Mouse (Mus musculus) kidney, postnatal 0 days (tissue): ENCODE data around the gene Rgs4. TPM values are rescaled to one million over a fixed set of nuclear protein-coding genes. Genes with fewer than 3 reads are reported as not detected.

ENCODE experiments used
- ATAC-seq: fragments of 200-750 bp; cut with Nextera tagmentation; replicated peaks from 2 replicates; pipeline ENCODE4 v1.8.0; 2017; ENCODE audit warnings: low read depth, moderate number of reproducible peaks, moderate TSS enrichment, moderate library complexity; ENCODE audit not compliant: low FRiP score
- DNase-seq: peaks from one replicate; pipeline ENCODE4 v3.0.0-alpha.2; 2016; ENCODE audit warnings: low spot score
- H3K27ac ChIP-seq: fragments of 300-500 bp; sonication (generic); 2 replicates; pipeline ENCODE4 v1.5.1; 2014; ENCODE audit warnings: mild to moderate bottlenecking
- H3K27me3 ChIP-seq: fragments of 300-500 bp; sonication (generic); 2 replicates; pipeline ENCODE4 v1.6.1; 2014; ENCODE audit warnings: low read length, mixed read lengths; ENCODE audit not compliant: insufficient read depth
- H3K36me3 ChIP-seq: fragments of 300-500 bp; sonication (generic); 2 replicates; pipeline ENCODE4 v1.6.1; 2014; ENCODE audit warnings: low read length, mixed read lengths; ENCODE audit not compliant: insufficient read depth
- H3K4me1 ChIP-seq: fragments of 300-500 bp; sonication (generic); replicated peaks from 2 replicates; pipeline ENCODE4 v1.6.1; 2014; ENCODE audit warnings: antibody characterized with exemption, low read length, mixed read lengths; ENCODE audit not compliant: insufficient read depth
- H3K4me2 ChIP-seq: fragments of 300-500 bp; sonication (generic); 2 replicates; pipeline ENCODE4 v1.6.1; 2014; ENCODE audit warnings: mild to moderate bottlenecking, low read length, moderate library complexity, mixed read lengths
- H3K4me3 ChIP-seq: fragments of 300-500 bp; sonication (generic); replicated peaks from 2 replicates; pipeline ENCODE4 v1.5.1; 2014; ENCODE audit warnings: low read depth, low read length
- H3K9ac ChIP-seq: fragments of 300-500 bp; sonication (generic); 2 replicates; pipeline ENCODE4 v1.6.1; 2014; ENCODE audit warnings: low read depth, low read length
- H3K9me3 ChIP-seq: fragments of 300-500 bp; sonication (generic); replicated peaks from 2 replicates; pipeline ENCODE4 v1.6.1; 2016; ENCODE audit warnings: low read length, inconsistent platforms, mixed read lengths
- CTCF ChIP-seq: IDR thresholded peaks from 2 replicates; pipeline ENCODE4 v1.5.1; 2016; ENCODE audit warnings: antibody characterized with exemption, low read depth, mild to moderate bottlenecking, moderate library complexity
- WGBS: fragments of 180-500 bp; shearing (Covaris S2); extraction: QIAGEN DNeasy Blood & Tissue Kit; methylation state at CpG from one replicate; pipeline ENCODE4 v1.1.7; 2014; 5-methylcytosine and 5-hydroxymethylcytosine counted together
- polyA plus RNA-seq: library from polyadenylated mRNA; unstranded; fragments of >200 nt; fragmentation: Nextera tagmentation; extraction: Ambion mirVana; gene quantifications from 2 replicates; pipeline ENCODE4 v1.2.1, GENCODE M21; 2015

Rgs4 gene
- 2.7 and 2.8 TPM in 2 replicates for polyA plus RNA-seq

DNA sequence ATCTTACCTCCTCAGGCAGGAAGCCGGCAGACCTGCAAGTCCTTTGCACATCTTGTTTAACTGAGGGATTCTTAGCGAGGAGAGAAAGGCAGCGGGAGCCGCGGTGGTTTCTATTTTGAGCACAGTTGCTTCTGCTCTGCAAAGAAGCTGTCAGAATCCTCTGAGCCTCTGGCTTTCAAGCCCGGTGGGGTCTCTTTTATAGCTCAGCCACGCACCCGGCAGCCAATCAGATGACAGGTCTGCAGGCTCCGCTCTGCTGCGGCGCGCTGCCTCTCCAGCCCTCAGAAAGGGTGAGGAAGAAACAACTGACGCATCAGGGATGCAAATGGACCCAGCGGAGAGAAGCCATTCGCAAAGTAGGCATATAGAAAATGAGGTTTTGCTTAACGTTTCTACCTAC is at the start of gene Rgs4:
Rgs4 (minus strand) TSS at position 170 of the 400 bp plus-strand sequence.
- no peak within 1 kb of the TSS for H3K9ac ChIP-seq
- no peak for TF ChIP-seq CTCF
- peak within 1 kb of the TSS; percentile 33 for H3K4me3 ChIP-seq
- WGBS, result under 1% methylated on average over 16 of the region's 16 CpGs
- no peaks in the 10 kb centered on the region for H3K27me3 ChIP-seq
- DNase-seq (peak; percentile 62), ATAC-seq (no peak)
- H3K36me3 ChIP-seq, result no peaks in the 10 kb centered on the region
- H3K27ac ChIP-seq, result no peak within 1 kb of the TSS
- peak within 1 kb of the TSS; percentile 56 for H3K4me2 ChIP-seq
- H3K9me3 ChIP-seq, result no peaks in the 10 kb centered on the region
- no peaks in the 10 kb centered on the region for H3K4me1 ChIP-seq

DNA sequence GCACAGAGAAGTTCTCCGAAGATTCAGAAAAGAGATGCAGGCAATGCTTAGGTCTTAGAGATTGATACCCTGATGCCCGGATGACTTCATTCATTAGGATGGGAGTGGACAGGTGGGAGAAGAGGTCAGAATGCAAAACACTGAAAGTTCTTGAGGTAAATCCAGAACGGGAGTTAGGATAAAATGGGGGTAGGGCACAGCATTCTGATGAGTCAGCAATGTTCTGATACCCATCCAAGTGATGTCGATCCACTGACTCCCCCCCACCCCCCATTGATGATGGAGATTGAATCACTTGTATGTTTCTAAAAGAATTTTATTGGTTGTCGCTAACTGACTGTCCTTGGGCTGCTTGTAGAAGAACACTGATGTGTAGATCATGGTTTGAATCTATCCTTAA is 45.0 kb upstream of the Rgs4 start:
- H3K9ac ChIP-seq, result no peak overlapping the region
- ATAC-seq (no peak), DNase-seq (no peak)
- no peak overlapping the region for H3K4me3 ChIP-seq
- no peak overlapping the region for H3K27ac ChIP-seq
- no peaks in the 10 kb centered on the region for H3K27me3 ChIP-seq
- WGBS, result 88% methylated on average over 5 of the region's 5 CpGs
- no peaks in the 10 kb centered on the region for H3K4me1 ChIP-seq
- H3K4me2 ChIP-seq, result no peak overlapping the region
- H3K36me3 ChIP-seq, result no peaks in the 10 kb centered on the region
- no peaks in the 10 kb centered on the region for H3K9me3 ChIP-seq
- TF ChIP-seq CTCF, result no peak

DNA sequence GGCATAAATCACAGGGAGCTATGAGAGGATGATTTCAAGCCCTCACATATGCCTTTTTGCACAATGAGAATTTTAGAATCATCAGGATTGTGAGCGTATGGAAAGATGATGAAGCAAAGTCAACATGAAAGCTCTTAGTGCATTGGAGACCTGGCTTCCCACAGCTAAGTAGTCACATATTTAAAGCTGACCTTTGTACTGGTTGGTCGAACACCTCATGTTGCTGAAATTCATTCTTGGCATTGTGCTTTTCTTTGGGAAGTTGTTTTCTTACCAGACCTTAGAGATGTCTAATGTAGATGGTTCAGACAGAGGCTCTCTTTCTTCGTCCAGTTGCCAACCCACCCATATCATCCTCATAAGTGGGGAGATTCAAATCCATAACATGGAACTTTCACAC is 38.5 kb upstream of the Rgs4 start:
- Histone ChIP-seq H3K9me3 (no peaks in the 10 kb centered on the region), H3K9ac (no peak overlapping the region), H3K36me3 (no peaks in the 10 kb centered on the region), H3K27ac (no peak overlapping the region), H3K4me2 (no peak overlapping the region), H3K27me3 (no peaks in the 10 kb centered on the region), H3K4me1 (no peaks in the 10 kb centered on the region), H3K4me3 (no peak overlapping the region)
- ATAC-seq (no peak), DNase-seq (no peak)
- TF ChIP-seq CTCF, result no peak
- 89% methylated on average over 3 of the region's 3 CpGs for WGBS

DNA sequence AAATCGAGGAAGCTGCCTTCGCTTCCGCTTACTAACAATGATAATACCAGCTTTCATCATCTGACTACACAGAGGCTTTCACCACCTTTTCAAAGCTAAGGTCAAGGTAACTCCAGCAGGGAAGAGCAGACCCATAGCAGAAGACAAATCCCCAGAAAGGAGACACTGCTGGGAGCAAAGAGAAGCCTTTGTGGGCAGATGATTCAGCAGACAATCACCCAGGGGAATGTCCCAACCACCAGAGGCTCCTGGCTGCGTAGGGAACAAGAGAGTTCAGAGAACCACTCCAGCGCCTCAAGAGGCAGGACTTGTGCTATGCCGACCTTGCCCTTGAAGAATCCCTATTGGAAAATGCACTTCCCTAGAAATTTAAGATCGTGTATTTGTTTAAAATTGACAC is 29.1 kb upstream of the Rgs4 start:
- Histone ChIP-seq H3K27ac (no peak overlapping the region), H3K4me1 (no peaks in the 10 kb centered on the region), H3K36me3 (no peaks in the 10 kb centered on the region), H3K27me3 (no peaks in the 10 kb centered on the region), H3K9ac (no peak overlapping the region), H3K4me2 (no peak overlapping the region), H3K9me3 (no peaks in the 10 kb centered on the region), H3K4me3 (no peak overlapping the region)
- TF ChIP-seq CTCF, result no peak
- no peak for ATAC-seq
- no peak for DNase-seq
- 75% methylated on average over 7 of the region's 7 CpGs for WGBS

DNA sequence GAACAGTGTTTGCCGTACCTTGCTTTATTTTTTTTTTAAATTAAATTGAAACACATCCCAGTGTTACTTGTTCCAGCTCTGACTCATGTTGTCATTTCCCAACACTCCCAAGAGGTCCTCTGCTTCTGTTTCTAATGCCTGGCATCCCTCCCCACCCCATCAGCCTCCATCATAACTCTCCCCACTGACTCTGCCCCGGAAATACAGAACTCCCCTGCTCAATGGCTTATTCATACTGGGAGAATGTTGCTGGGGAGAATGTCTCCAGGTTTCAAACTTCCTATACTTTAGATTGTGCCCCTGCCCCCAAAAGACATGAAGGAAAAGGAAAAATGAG is 17.1 kb upstream of the Rgs4 start:
- WGBS, result 90% methylated on average over 2 of the region's 2 CpGs
- Histone ChIP-seq H3K27me3 (no peaks in the 10 kb centered on the region), H3K9ac (no peak overlapping the region), H3K4me2 (no peak overlapping the region), H3K4me1 (no peaks in the 10 kb centered on the region), H3K9me3 (no peaks in the 10 kb centered on the region), H3K27ac (no peak overlapping the region), H3K36me3 (no peaks in the 10 kb centered on the region), H3K4me3 (no peak overlapping the region)
- ATAC-seq, result no peak
- no peak for DNase-seq
- no peak for TF ChIP-seq CTCF

DNA sequence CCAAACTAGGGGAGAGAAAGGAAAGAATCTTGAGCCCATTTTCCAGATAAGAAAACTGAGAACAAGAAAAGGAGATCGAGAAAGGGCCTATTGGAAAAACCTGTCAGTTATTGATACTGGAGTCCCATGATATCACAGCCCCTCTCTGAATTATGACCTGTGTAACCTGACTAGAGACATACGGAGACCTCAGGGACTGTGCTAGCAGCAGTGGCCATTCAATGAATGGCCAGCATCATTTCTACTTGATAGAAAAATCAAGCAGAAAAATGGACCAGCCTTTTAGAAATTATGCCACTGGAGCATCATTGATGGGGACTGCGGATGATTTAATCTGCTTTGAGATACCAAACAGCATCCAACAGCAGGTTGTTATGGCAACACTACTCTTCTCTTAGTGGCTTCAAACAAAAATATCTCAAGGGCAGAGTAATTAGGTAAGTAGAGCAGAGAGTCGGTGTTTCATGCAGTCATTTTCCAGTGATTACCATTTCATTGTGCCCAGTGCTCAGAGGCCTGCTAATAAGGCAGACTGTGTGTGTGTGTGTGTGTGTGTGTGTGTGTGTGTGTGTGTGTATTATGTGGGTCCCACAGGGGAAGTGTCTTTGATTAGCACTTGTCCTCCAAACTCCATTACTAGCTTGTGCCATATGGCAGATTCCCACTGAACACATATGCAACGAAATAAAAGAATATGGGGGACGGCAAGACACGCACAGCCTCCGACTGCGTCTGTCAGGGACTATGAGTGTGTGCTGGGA is 16.6 kb upstream of the Rgs4 start:
- no peak overlapping the region for H3K27ac ChIP-seq
- TF ChIP-seq CTCF, result no peak
- H3K9me3 ChIP-seq, result no peaks in the 10 kb centered on the region
- H3K4me1 ChIP-seq, result no peaks in the 10 kb centered on the region
- H3K4me3 ChIP-seq, result no peak overlapping the region
- DNase-seq (no peak), ATAC-seq (no peak)
- H3K4me2 ChIP-seq, result no peak overlapping the region
- H3K9ac ChIP-seq, result no peak overlapping the region
- H3K36me3 ChIP-seq, result no peaks in the 10 kb centered on the region
- no peaks in the 10 kb centered on the region for H3K27me3 ChIP-seq
- 88% methylated on average over 9 of the region's 9 CpGs for WGBS

DNA sequence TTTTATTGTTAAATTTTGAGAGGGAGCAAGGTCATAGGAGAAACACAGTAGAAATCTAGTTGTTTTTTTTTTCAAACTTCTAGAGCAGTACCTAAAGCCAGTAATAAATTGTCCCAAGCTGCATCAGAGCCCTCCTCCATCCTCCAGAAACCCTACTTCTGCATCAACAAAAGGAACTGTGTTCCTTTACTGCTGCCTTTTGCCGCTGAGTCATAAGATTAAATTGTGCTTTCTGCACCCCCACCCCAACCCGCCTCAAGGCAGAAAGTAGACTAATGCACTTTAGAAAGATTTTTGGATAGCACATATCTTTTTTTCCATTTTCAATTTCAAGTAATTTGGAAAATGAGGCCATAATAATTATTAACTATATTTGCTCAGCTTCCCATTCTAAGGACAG is 15.1 kb upstream of the Rgs4 start:
- TF ChIP-seq CTCF, result no peak
- WGBS, result 80% methylated on average over 2 of the region's 2 CpGs
- H3K27me3 ChIP-seq, result no peaks in the 10 kb centered on the region

More for the DNA sequence above, 15.1 kb upstream of the Rgs4 start:
- no peak overlapping the region for H3K27ac ChIP-seq
- H3K9me3 ChIP-seq, result no peaks in the 10 kb centered on the region
- no peaks in the 10 kb centered on the region for H3K36me3 ChIP-seq
- ATAC-seq, result no peak
- no peak overlapping the region for H3K4me2 ChIP-seq
- no peak overlapping the region for H3K9ac ChIP-seq
- no peak for DNase-seq
- no peak overlapping the region for H3K4me3 ChIP-seq
- H3K4me1 ChIP-seq, result no peaks in the 10 kb centered on the region
